Mouse (Mus musculus): Measurements from ENCODE around the gene Rai1. TPM values are rescaled to one million over a fixed set of nuclear protein-coding genes. Genes with fewer than 3 reads are reported as not detected.

Gene Rai1
- polyA plus RNA-seq, 1 experiment from 2014 or later, result 18.2 TPM

DNA sequence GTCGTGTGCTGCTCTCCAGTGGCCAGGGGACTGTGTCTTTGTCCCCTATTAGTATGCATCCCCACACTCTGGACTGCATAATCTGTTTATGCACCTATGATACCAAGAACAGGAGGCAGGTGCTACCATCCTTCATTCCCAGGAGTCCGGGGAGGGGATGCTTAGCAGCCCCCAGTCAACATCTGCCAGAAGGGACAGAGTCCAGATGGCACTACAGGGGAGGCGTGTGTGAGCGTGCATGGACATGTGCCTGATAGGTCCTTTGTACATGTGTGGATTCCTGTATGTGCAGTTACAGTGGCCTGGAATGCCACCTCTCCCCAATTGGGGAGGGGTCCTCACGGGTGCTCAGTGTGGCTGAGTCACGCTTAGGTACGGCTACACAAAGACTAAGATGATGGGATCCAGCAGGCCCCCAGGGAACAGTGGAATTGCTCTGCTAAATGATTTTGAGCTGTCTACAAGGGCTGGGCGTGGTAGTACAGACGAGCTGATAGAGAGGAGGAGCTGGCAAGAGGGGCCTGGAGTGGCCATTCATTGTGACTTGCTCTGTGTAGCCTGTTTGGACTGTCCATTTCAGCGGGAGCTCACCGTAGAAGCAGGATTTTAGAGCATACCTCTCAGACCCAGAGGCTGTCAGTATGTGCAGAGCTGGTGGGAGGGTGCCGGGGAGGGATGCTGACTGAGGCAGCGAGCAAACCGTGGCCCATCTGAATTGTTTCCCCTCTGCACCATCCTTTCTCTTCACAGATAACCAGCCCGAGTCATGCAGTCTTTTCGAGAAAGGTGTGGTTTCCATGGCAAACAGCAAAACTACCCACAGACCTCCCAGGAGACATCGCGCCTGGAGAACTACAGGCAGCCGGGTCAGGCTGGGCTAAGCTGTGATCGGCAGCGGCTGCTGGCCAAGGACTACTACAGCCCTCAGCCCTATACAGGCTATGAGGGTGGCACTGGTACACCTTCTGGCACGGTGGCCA is 79.8 kb downstream of the Rai1 start:
- peak overlapping the region; percentile 42 for H3K27ac ChIP-seq (replicated peaks)
- peaks cover 78% of the 10 kb centered on the region for H3K4me1 ChIP-seq
- peaks cover 47% of the 10 kb centered on the region for H3K36me3 ChIP-seq
- no peak overlapping the region for H3K4me3 ChIP-seq
- no peak for ATAC-seq (ENCODE audit: extremely low read depth, insufficient number of reproducible peaks, low FRiP score, low TSS enrichment)
- H3K9me3 ChIP-seq, result no peaks in the 10 kb centered on the region
- H3K4me2 ChIP-seq, result peak overlapping the region; percentile 22; the same call in 1 of the 2 replicates
- H3K27me3 ChIP-seq (replicated peaks), result no peaks in the 10 kb centered on the region
- peak overlapping the region; percentile 62 for H3K9ac ChIP-seq
- WGBS, result 42% methylated on average over 22 of the region's 22 CpGs

DNA sequence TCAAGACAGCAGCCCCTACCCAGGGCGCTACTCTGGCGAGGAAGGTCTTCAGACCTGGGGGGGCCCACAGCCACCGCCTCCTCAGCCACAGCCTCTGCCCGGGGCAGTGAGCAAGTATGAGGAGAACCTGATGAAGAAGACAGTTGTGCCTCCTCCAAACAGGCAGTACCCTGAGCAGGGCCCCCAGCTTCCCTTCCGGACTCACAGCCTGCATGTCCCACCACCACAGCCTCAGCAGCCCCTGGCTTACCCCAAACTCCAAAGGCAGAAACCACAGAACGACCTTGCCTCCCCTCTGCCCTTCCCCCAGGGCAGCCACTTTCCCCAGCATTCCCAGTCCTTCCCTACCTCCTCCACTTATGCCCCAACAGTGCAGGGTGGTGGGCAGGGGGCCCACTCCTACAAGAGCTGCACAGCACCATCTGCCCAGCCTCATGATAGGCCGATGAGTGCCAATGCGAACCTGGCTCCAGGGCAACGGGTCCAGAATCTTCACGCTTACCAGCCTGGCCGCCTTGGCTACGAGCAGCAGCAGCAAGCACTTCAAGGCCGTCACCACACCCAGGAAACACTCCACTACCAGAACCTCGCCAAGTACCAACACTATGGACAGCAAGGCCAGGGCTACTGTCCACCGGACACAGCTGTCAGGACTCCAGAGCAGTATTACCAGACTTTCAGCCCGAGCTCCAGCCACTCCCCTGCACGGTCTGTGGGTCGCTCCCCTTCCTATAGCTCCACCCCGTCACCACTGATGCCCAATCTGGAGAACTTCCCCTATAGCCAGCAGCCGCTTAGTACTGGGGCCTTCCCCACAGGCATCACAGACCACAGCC is 80.8 kb downstream of the Rai1 start:
- ATAC-seq (ENCODE audit: extremely low read depth, insufficient number of reproducible peaks, low FRiP score, low TSS enrichment), result no peak
- Histone ChIP-seq H3K9me3 (no peaks in the 10 kb centered on the region), H3K27ac (replicated peaks) (peak overlapping the region; percentile 36; the same call in 1 of the 2 replicates), H3K27me3 (replicated peaks) (no peaks in the 10 kb centered on the region), H3K9ac (peak overlapping the region; percentile 62), H3K4me1 (peaks cover 78% of the 10 kb centered on the region), H3K36me3 (peaks cover 57% of the 10 kb centered on the region), H3K4me2 (no peak overlapping the region), H3K4me3 (no peak overlapping the region)
- 67% methylated on average over 20 of the region's 20 CpGs for WGBS

DNA sequence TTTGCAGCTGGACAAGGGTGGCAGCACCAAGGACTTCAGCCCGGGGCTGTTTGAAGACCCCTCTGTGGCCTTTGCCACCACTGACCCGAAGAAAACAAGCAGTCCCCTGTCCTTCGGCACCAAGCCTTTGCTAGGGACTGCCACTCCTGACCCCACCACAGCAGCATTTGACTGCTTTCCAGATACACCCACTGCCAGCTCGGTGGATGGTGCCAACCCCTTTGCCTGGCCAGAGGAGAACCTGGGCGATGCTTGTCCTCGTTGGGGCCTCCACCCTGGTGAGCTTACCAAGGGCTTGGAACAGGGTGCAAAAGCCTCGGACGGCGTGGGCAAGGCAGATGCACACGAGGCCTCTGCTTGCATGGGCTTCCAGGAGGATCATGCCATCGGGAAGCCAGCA is 82.3 kb downstream of the Rai1 start:
- peaks cover 75% of the 10 kb centered on the region for H3K4me1 ChIP-seq
- no peaks in the 10 kb centered on the region for H3K9me3 ChIP-seq
- H3K4me3 ChIP-seq, result no peak overlapping the region
- no peak overlapping the region for H3K4me2 ChIP-seq
- no peak overlapping the region for H3K27ac ChIP-seq (replicated peaks)
- peaks cover 72% of the 10 kb centered on the region for H3K36me3 ChIP-seq
- no peak for ATAC-seq (ENCODE audit: extremely low read depth, insufficient number of reproducible peaks, low FRiP score, low TSS enrichment)
- H3K9ac ChIP-seq, result no peak overlapping the region
- H3K27me3 ChIP-seq (replicated peaks), result no peaks in the 10 kb centered on the region
- WGBS, result 85% methylated on average over 11 of the region's 11 CpGs

DNA sequence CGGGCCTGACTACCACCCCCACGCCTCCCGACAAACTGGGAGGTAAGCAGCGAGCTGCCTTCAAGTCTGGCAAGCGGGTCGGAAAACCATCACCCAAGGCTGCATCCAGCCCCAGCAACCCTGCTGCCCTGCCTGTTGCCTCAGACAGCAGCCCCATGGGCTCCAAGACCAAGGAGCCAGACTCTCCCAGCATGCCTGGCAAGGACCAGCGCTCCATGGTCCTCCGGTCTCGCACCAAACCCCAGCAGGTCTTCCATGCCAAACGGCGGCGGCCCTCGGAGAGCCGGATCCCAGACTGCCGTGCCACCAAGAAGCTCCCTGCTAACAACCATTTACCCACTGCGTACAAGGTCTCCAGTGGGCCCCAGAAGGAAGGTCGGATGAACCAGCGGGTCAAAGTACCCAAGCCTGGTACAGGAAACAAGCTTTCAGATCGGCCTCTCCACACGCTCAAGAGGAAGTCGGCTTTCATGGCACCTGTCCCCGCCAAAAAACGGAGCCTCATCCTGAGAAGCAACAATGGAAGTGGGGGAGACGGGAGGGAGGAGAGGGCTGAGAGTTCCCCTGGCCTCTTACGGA is 83.6 kb downstream of the Rai1 start:
- H3K4me3 ChIP-seq, result no peak overlapping the region

DNA sequence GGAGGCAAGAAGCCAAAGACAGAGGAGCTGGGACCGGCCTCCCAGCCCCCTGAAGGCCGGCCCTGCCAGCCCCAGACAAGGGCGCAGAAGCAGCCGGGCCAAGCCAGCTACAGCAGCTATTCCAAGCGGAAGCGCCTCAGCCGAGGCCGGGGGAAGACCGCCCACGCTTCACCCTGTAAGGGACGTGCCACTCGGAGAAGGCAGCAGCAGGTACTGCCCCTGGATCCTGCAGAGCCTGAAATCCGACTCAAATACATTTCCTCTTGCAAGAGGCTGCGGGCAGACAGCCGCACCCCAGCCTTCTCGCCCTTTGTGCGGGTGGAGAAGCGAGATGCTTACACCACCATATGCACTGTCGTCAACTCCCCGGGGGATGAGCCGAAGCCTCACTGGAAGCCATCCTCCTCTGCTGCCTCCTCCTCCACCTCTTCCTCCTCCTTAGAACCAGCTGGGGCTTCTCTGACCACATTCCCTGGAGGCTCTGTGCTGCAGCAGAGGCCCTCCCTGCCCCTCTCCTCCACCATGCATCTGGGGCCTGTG is 84.8 kb downstream of the Rai1 start:
- ATAC-seq (ENCODE audit: extremely low read depth, insufficient number of reproducible peaks, low FRiP score, low TSS enrichment), result no peak
- WGBS, result 75% methylated on average over 21 of the region's 21 CpGs
- peaks cover 67% of the 10 kb centered on the region for H3K4me1 ChIP-seq

More for the DNA sequence above, 83.6 kb downstream of the Rai1 start:
- H3K36me3 ChIP-seq, result peaks cover 85% of the 10 kb centered on the region
- H3K9ac ChIP-seq, result no peak overlapping the region
- H3K4me2 ChIP-seq, result no peak overlapping the region
- no peaks in the 10 kb centered on the region for H3K9me3 ChIP-seq
- no peak for ATAC-seq (ENCODE audit: extremely low read depth, insufficient number of reproducible peaks, low FRiP score, low TSS enrichment)
- no peaks in the 10 kb centered on the region for H3K27me3 ChIP-seq (replicated peaks)
- 86% methylated on average over 25 of the region's 25 CpGs for WGBS
- no peak overlapping the region for H3K27ac ChIP-seq (replicated peaks)
- H3K4me1 ChIP-seq, result peaks cover 75% of the 10 kb centered on the region

DNA sequence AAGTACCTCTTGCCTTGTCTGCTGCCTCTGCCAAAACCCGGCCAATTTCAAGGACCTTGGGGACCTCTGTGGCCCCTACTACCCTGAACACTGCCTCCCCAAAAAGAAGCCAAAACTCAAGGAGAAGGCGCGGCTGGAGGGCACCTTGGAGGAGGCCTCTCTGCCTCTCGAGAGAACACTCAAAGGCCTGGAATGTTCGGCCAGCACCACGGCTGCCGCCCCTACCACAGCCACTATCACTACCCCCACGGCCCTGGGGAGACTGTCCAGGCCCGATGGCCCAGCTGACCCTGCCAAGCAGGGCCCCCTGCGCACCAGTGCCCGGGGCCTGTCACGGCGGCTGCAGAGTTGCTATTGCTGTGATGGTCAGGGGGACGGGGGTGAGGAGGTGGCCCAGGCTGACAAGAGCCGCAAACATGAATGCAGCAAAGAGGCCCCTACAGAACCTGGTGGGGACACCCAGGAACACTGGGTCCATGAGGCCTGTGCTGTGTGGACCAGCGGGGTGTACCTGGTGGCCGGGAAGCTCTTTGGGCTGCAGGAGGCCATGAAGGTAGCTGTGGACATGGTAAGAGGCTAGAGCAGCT is 85.3 kb downstream of the Rai1 start:
- WGBS, result 78% methylated on average over 17 of the region's 17 CpGs
- no peaks in the 10 kb centered on the region for H3K27me3 ChIP-seq (replicated peaks)
- H3K4me2 ChIP-seq, result no peak overlapping the region
- peaks cover 7% of the 10 kb centered on the region; the same call in 1 of the 2 replicates for H3K9me3 ChIP-seq
- H3K36me3 ChIP-seq, result peaks cover 100% of the 10 kb centered on the region
- no peak for ATAC-seq (ENCODE audit: extremely low read depth, insufficient number of reproducible peaks, low FRiP score, low TSS enrichment)
- peaks cover 61% of the 10 kb centered on the region for H3K4me1 ChIP-seq
- peak overlapping the region; percentile 55; the same call in 1 of the 2 replicates for H3K9ac ChIP-seq
- H3K4me3 ChIP-seq, result no peak overlapping the region
- H3K27ac ChIP-seq (replicated peaks), result 0 out of 2 replicates have a peak overlapping the region, but pooled peaks have one; percentile 21

More for the DNA sequence above, 84.8 kb downstream of the Rai1 start:
- H3K9ac ChIP-seq, result peak overlapping the region; percentile 55; the same call in 1 of the 2 replicates
- H3K27ac ChIP-seq (replicated peaks), result peak overlapping the region; percentile 32; the same call in 1 of the 2 replicates
- no peak overlapping the region for H3K4me2 ChIP-seq
- H3K9me3 ChIP-seq, result peaks cover 2% of the 10 kb centered on the region; the same call in 1 of the 2 replicates
- H3K4me3 ChIP-seq, result no peak overlapping the region
- H3K27me3 ChIP-seq (replicated peaks), result no peaks in the 10 kb centered on the region
- peaks cover 97% of the 10 kb centered on the region for H3K36me3 ChIP-seq

DNA sequence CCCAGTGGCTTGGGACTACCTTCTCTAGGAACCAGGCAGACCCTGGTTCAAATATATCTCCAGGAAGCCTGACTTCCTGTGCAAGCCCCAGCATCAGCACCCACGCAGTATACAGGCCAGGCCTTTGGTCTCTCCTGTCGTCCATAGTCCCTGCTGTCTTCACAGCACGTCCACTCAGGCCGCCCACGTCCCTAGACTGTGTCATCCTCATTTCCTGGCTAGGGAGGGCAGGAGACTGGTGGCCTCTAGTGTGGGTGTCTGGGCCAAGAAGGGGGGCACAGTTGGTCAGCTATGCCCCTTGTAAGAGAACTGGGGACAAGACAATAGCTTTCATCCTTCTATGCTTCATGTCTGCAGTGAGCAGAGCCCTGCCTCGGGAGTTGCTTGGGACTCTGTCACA is 87.7 kb downstream of the Rai1 start:
- no peak for ATAC-seq (ENCODE audit: extremely low read depth, insufficient number of reproducible peaks, low FRiP score, low TSS enrichment)
- WGBS, result 77% methylated on average over 6 of the region's 6 CpGs
- Histone ChIP-seq H3K36me3 (peaks cover 100% of the 10 kb centered on the region), H3K9me3 (peaks cover 7% of the 10 kb centered on the region; the same call in 1 of the 2 replicates), H3K4me3 (no peak overlapping the region), H3K27me3 (replicated peaks) (no peaks in the 10 kb centered on the region), H3K4me1 (peaks cover 60% of the 10 kb centered on the region), H3K4me2 (no peak overlapping the region), H3K27ac (replicated peaks) (no peak overlapping the region), H3K9ac (no peak overlapping the region)

DNA sequence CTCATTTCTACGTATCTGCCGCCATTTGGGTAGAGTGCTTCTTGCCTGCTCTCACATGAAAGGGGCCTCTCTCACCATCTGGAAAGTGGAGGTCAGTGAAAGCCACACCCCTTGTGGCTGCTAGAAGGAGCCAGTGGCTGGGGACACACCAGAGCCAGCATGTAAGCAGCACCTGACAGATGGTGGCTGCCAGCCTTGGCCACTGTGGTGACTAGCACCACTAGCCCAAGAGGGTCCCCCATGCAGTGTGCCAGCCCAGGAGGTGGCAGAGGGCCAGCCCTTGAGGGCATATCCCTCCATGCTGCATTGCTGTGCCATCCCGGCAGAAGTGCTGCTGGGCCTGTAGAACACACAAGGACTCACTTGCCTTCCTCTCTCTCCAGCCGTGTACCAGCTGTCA is 88.7 kb downstream of the Rai1 start:
- Histone ChIP-seq H3K4me2 (no peak overlapping the region), H3K36me3 (peaks cover 100% of the 10 kb centered on the region), H3K27ac (replicated peaks) (no peak overlapping the region), H3K4me1 (peaks cover 59% of the 10 kb centered on the region), H3K9ac (no peak overlapping the region), H3K4me3 (no peak overlapping the region), H3K27me3 (replicated peaks) (no peaks in the 10 kb centered on the region), H3K9me3 (peaks cover 7% of the 10 kb centered on the region; the same call in 1 of the 2 replicates)
- no peak for ATAC-seq (ENCODE audit: extremely low read depth, insufficient number of reproducible peaks, low FRiP score, low TSS enrichment)
- 73% methylated on average over 4 of the region's 4 CpGs for WGBS

DNA sequence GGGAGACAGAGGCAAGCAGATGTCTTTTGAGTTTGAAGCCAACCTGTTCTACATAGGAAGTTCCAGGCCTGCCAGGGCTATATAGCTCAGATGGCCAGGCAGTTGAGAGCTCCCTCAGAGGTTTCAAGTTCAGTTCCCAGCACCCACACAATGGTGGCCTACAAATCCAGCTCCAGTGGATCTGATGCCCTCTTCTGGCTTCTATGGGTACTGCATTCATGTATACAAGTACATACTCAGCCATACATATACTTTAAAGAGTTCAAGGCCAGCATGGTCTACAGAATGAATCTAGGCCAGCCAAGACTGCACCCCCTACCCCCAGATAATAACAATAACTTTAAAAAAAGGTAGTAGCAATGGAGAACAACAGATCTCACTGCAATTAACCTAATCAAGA is 90.3 kb downstream of the Rai1 start:
- Histone ChIP-seq H3K9me3 (peaks cover 7% of the 10 kb centered on the region; the same call in 1 of the 2 replicates), H3K36me3 (peaks cover 99% of the 10 kb centered on the region), H3K4me3 (no peak overlapping the region), H3K27me3 (replicated peaks) (no peaks in the 10 kb centered on the region), H3K4me1 (peaks cover 49% of the 10 kb centered on the region), H3K4me2 (no peak overlapping the region), H3K27ac (replicated peaks) (no peak overlapping the region), H3K9ac (no peak overlapping the region)
- ATAC-seq (ENCODE audit: extremely low read depth, insufficient number of reproducible peaks, low FRiP score, low TSS enrichment), result no peak

DNA sequence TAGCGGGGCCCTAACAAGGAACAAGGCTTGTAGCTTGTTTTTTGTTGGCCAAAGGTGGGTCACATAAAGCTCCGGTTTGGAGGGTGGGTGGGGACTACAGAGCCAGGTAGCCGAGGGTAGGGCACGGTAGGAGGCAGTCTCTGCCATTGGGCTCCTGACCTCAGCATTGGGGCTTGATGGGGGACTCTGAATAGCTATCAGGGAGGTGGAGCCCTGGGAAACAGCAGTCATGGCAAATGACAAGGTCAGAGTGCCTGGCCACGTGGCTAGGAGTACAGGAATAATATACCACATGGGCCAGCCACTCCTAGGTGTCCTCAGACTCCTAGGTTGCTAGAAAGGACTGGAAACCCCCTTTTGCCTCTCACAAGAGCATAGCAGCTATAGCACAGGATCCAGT is 91.5 kb downstream of the Rai1 start:
- WGBS, result 81% methylated on average over 5 of the region's 5 CpGs
- Histone ChIP-seq H3K36me3 (peaks cover 99% of the 10 kb centered on the region), H3K27me3 (replicated peaks) (no peaks in the 10 kb centered on the region), H3K9me3 (peaks cover 7% of the 10 kb centered on the region; the same call in 1 of the 2 replicates), H3K4me3 (no peak overlapping the region), H3K4me2 (no peak overlapping the region), H3K9ac (no peak overlapping the region), H3K4me1 (peaks cover 41% of the 10 kb centered on the region), H3K27ac (replicated peaks) (0 out of 2 replicates have a peak overlapping the region, but pooled peaks have one; percentile 3)
- ATAC-seq (ENCODE audit: extremely low read depth, insufficient number of reproducible peaks, low FRiP score, low TSS enrichment), result no peak
